Mouse (Mus musculus): ENCODE data around the gene Slc4a1. TPM values are rescaled to one million over a fixed set of nuclear protein-coding genes. Genes with fewer than 3 reads are reported as not detected.
"Not testable (repeated sequence)": the region's sequence is repeated elsewhere in the genome, so short reads cannot be mapped to it uniquely, and the experiment has no call there.

Slc4a1 gene
- polyA plus RNA-seq, 1 experiment = 0.48 TPM

DNA sequence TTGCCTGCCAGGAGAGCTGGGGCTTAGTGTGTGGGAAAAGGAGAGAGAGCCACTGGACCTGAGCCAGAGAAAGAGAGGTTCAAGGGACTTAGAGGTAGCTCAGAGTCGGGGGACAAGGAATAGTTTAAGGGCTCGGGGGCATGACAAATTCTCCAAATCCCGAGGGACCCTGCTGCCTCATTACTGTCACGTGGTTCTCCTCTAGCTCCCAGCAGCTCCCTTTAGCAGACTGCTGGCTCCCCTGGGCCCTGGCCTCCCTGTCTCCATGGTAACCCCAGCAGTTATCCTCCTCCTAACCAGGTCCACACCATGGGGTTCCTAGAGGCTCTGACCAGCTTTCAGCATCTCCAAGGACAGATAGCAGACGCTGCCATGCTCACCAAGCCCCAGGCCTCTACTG lies 29.2 kb upstream of the Slc4a1 start:
- TF ChIP-seq POLR2A (IDR thresholded peaks at IDR 0.05; ENCODE audit: insufficient read depth, low read length) (no peak), CTCF (IDR thresholded peaks at IDR 0.05; ENCODE audit: low read depth, low read length) (no peak), EP300 (IDR thresholded peaks at IDR 0.05; ENCODE audit: insufficient read depth, low read depth, low read length) (no peak)

GRCm38 (mm10) chr11:102394421-102395124 lies 28.6 kb upstream of the Slc4a1 start:
- Histone ChIP-seq H3K36me3 (ENCODE audit: control insufficient read depth, insufficient read depth, low read length, poor library complexity, severe bottlenecking) (no peaks in the 10 kb centered on the region), H3K9ac (ENCODE audit: low read depth, poor library complexity, severe bottlenecking) (no peak overlapping the region), H3K27me3 (ENCODE audit: control insufficient read depth, insufficient read depth, low read length, poor library complexity, severe bottlenecking) (no peaks in the 10 kb centered on the region), H3K9me3 (replicated peaks; ENCODE audit: control insufficient read depth, insufficient read depth, low read length, poor library complexity, severe bottlenecking) (no peaks in the 10 kb centered on the region), H3K4me1 (ENCODE audit: control insufficient read depth, insufficient read depth, low read length) (peaks cover 5% of the 10 kb centered on the region), H3K4me3 (ENCODE audit: low read depth, low read length) (no peak overlapping the region; the same call in 1 of the 2 replicates), H3K27ac (ENCODE audit: insufficient read depth, low read length) (no peak overlapping the region)
- no peak for TF ChIP-seq POLR2A (IDR thresholded peaks at IDR 0.05; ENCODE audit: insufficient read depth, low read length)
- TF ChIP-seq CTCF (IDR thresholded peaks at IDR 0.05; ENCODE audit: low read depth, low read length) = no peak
- peak; percentile 85 for TF ChIP-seq EP300 (IDR thresholded peaks at IDR 0.05; ENCODE audit: insufficient read depth, low read depth, low read length)

More for the DNA sequence above, 29.2 kb upstream of the Slc4a1 start:
- H3K27ac ChIP-seq (ENCODE audit: insufficient read depth, low read length) = no peak overlapping the region
- no peak overlapping the region for H3K9ac ChIP-seq (ENCODE audit: low read depth, poor library complexity, severe bottlenecking)
- H3K9me3 ChIP-seq (replicated peaks; ENCODE audit: control insufficient read depth, insufficient read depth, low read length, poor library complexity, severe bottlenecking) = no peaks in the 10 kb centered on the region
- H3K4me3 ChIP-seq (ENCODE audit: low read depth, low read length) = no peak overlapping the region
- H3K27me3 ChIP-seq (ENCODE audit: control insufficient read depth, insufficient read depth, low read length, poor library complexity, severe bottlenecking) = no peaks in the 10 kb centered on the region
- no peaks in the 10 kb centered on the region for H3K36me3 ChIP-seq (ENCODE audit: control insufficient read depth, insufficient read depth, low read length, poor library complexity, severe bottlenecking)
- peaks cover 5% of the 10 kb centered on the region for H3K4me1 ChIP-seq (ENCODE audit: control insufficient read depth, insufficient read depth, low read length)

GRCm38 (mm10) chr11:102393719-102394420 lies 27.9 kb upstream of the Slc4a1 start:
- Histone ChIP-seq H3K27ac (ENCODE audit: insufficient read depth, low read length) (no peak overlapping the region), H3K9me3 (replicated peaks; ENCODE audit: control insufficient read depth, insufficient read depth, low read length, poor library complexity, severe bottlenecking) (no peaks in the 10 kb centered on the region), H3K4me3 (ENCODE audit: low read depth, low read length) (peak overlapping the region; percentile 47), H3K36me3 (ENCODE audit: control insufficient read depth, insufficient read depth, low read length, poor library complexity, severe bottlenecking) (no peaks in the 10 kb centered on the region), H3K9ac (ENCODE audit: low read depth, poor library complexity, severe bottlenecking) (peak overlapping the region; percentile 25), H3K27me3 (ENCODE audit: control insufficient read depth, insufficient read depth, low read length, poor library complexity, severe bottlenecking) (no peaks in the 10 kb centered on the region), H3K4me1 (ENCODE audit: control insufficient read depth, insufficient read depth, low read length) (peaks cover 5% of the 10 kb centered on the region)
- TF ChIP-seq CTCF (IDR thresholded peaks at IDR 0.05; ENCODE audit: low read depth, low read length) (no peak), POLR2A (IDR thresholded peaks at IDR 0.05; ENCODE audit: insufficient read depth, low read length) (no peak), EP300 (IDR thresholded peaks at IDR 0.05; ENCODE audit: insufficient read depth, low read depth, low read length) (no peak)

DNA sequence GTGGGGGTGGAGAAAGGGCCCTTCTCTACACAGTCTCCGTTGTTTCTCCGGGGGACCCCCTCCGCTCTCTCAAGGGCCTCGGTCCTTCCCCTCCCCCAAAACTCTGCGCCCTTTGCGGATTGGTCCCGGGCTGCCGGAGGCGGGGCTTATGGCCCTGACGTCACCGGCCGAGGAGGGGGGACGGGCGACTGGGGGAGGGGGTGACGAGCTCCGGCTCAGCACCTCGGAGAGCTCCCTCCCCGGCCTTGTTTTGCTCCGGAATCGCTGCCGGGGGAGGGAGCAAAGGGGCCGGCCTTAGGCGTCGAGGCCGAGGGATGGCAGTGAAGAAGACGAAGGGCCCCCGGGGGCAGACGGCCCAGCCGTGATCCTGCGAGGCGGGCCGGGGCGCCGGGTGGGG lies 27.2 kb upstream of the Slc4a1 start, which contains the start of gene Rundc3a:
TSS of gene Rundc3a (plus strand) at position 166 of the 397 bp plus-strand sequence.
- Histone ChIP-seq H3K9ac (ENCODE audit: low read depth, poor library complexity, severe bottlenecking) (peak within 1 kb of the TSS; percentile 37), H3K27ac (ENCODE audit: insufficient read depth, low read length) (peak within 1 kb of the TSS; percentile 51)

DNA sequence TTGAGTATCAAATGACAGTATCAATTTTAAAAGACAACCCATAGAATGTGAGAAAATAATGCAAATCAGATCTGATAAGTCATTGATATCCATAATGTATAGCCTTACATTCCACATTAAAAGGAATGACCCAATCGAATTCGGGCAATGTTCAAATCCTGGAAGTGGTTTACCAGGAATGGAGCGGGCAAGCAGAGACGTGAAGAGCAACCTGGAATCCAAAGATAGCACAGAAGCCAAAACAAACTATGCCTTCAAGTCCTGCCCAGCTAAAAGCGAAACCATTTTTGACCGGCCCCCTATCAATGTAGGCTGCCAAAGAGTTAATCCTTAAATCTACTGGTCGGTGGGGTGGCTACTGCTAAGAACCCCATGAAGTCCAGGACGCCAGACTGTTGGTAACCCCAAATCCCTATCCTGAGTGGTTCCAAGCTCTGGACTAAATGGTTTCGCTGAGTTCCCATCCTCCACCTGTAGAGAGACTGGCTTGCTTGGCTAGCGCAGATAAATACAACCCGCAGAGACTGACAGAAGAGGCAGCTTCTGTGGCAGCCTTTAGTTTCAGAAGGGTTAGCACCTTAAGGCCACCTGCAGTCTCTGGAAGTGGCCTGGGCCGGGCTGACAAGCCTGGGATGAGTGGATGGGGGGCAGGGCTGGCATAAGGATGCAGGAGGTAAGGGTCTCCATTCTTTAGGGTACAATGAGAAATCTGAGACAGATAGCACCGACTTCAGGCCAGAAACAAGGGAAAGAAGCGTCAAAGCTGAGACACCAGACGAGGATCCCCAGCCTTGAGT lies 26.6 kb upstream of the Slc4a1 start:
- TF ChIP-seq EP300 (IDR thresholded peaks at IDR 0.05; ENCODE audit: insufficient read depth, low read depth, low read length) = no peak
- no peak for TF ChIP-seq CTCF (IDR thresholded peaks at IDR 0.05; ENCODE audit: low read depth, low read length)
- TF ChIP-seq POLR2A (IDR thresholded peaks at IDR 0.05; ENCODE audit: insufficient read depth, low read length) = no peak
- Histone ChIP-seq H3K27me3 (ENCODE audit: control insufficient read depth, insufficient read depth, low read length, poor library complexity, severe bottlenecking) (no peaks in the 10 kb centered on the region), H3K4me1 (ENCODE audit: control insufficient read depth, insufficient read depth, low read length) (peaks cover 5% of the 10 kb centered on the region), H3K27ac (ENCODE audit: insufficient read depth, low read length) (peak overlapping the region; percentile 51), H3K9ac (ENCODE audit: low read depth, poor library complexity, severe bottlenecking) (peak overlapping the region; percentile 37; the same call in 1 of the 2 replicates), H3K36me3 (ENCODE audit: control insufficient read depth, insufficient read depth, low read length, poor library complexity, severe bottlenecking) (no peaks in the 10 kb centered on the region), H3K4me3 (ENCODE audit: low read depth, low read length) (peak overlapping the region; percentile 80), H3K9me3 (replicated peaks; ENCODE audit: control insufficient read depth, insufficient read depth, low read length, poor library complexity, severe bottlenecking) (no peaks in the 10 kb centered on the region)

More for the DNA sequence above, 27.2 kb upstream of the Slc4a1 start, which contains the start of gene Rundc3a:
- Histone ChIP-seq H3K4me1 (ENCODE audit: control insufficient read depth, insufficient read depth, low read length) (peaks cover 5% of the 10 kb centered on the region), H3K9me3 (replicated peaks; ENCODE audit: control insufficient read depth, insufficient read depth, low read length, poor library complexity, severe bottlenecking) (no peaks in the 10 kb centered on the region), H3K36me3 (ENCODE audit: control insufficient read depth, insufficient read depth, low read length, poor library complexity, severe bottlenecking) (no peaks in the 10 kb centered on the region), H3K4me3 (ENCODE audit: low read depth, low read length) (peak within 1 kb of the TSS; percentile 80), H3K27me3 (ENCODE audit: control insufficient read depth, insufficient read depth, low read length, poor library complexity, severe bottlenecking) (no peaks in the 10 kb centered on the region)
- peak; percentile 19 for TF ChIP-seq POLR2A (IDR thresholded peaks at IDR 0.05; ENCODE audit: insufficient read depth, low read length)
- no peak for TF ChIP-seq EP300 (IDR thresholded peaks at IDR 0.05; ENCODE audit: insufficient read depth, low read depth, low read length)
- no peak for TF ChIP-seq CTCF (IDR thresholded peaks at IDR 0.05; ENCODE audit: low read depth, low read length)

- H3K27me3 ChIP-seq (ENCODE audit: control insufficient read depth, insufficient read depth, low read length, poor library complexity, severe bottlenecking); H3K9me3 ChIP-seq (replicated peaks; ENCODE audit: control insufficient read depth, insufficient read depth, low read length, poor library complexity, severe bottlenecking); H3K36me3 ChIP-seq (ENCODE audit: control insufficient read depth, insufficient read depth, low read length, poor library complexity, severe bottlenecking); H3K9ac ChIP-seq (ENCODE audit: low read depth, poor library complexity, severe bottlenecking); H3K4me3 ChIP-seq (ENCODE audit: low read depth, low read length); H3K4me1 ChIP-seq (ENCODE audit: control insufficient read depth, insufficient read depth, low read length); H3K27ac ChIP-seq (ENCODE audit: insufficient read depth, low read length): not testable (repeated sequence)
Measured at GRCm38 (mm10) chr11:102389436-102389835, 23.4 kb upstream of the Slc4a1 start.

All from ES-Bruce4 (cell line).